Mouse (Mus musculus) kidney, embryonic 15.5 days (tissue): ENCODE data around the gene Zfp536. TPM values are rescaled to one million over a fixed set of nuclear protein-coding genes. Genes with fewer than 3 reads are reported as not detected.
"Not testable (repeated sequence)": the region's sequence is repeated elsewhere in the genome, so short reads cannot be mapped to it uniquely, and the experiment has no call there.

Experiments
- ATAC-seq: fragments of 200-750 bp; cut with Nextera tagmentation; replicated peaks from 2 replicates; pipeline ENCODE4 v1.8.0; 2017; ENCODE audit warnings: moderate TSS enrichment; ENCODE audit not compliant: low FRiP score
- H3K27ac ChIP-seq: fragments of 300-500 bp; sonication (generic); 2 replicates; pipeline ENCODE4 v1.5.1; 2015; ENCODE audit warnings: mild to moderate bottlenecking, inconsistent platforms
- H3K27me3 ChIP-seq: fragments of 300-500 bp; sonication (generic); 2 replicates; pipeline ENCODE4 v1.6.1; 2015; ENCODE audit warnings: inconsistent platforms
- H3K36me3 ChIP-seq: fragments of 300-500 bp; sonication (generic); 2 replicates; pipeline ENCODE4 v1.6.1; 2015; ENCODE audit warnings: inconsistent platforms
- H3K4me1 ChIP-seq: fragments of 300-500 bp; sonication (generic); 2 replicates; pipeline ENCODE4 v1.6.1; 2015; ENCODE audit warnings: inconsistent platforms
- H3K4me2 ChIP-seq: fragments of 300-500 bp; sonication (generic); 2 replicates; pipeline ENCODE4 v1.6.1; 2015; ENCODE audit warnings: moderate library complexity, mild to moderate bottlenecking, inconsistent platforms
- H3K4me3 ChIP-seq: fragments of 300-500 bp; sonication (generic); replicated peaks from 2 replicates; pipeline ENCODE4 v1.5.1; 2015; ENCODE audit warnings: mild to moderate bottlenecking, inconsistent platforms
- H3K9ac ChIP-seq: fragments of 300-500 bp; sonication (generic); 2 replicates; pipeline ENCODE4 v1.6.1; 2015; ENCODE audit warnings: mild to moderate bottlenecking, inconsistent platforms
- H3K9me3 ChIP-seq: fragments of 300-500 bp; sonication (generic); replicated peaks from 2 replicates; pipeline ENCODE4 v1.6.1; 2016; ENCODE audit warnings: inconsistent platforms
- WGBS: fragments of 180-500 bp; shearing (Covaris S2); methylation state at CpG from one replicate; pipeline ENCODE4 v1.1.7; 2015; ENCODE audit warnings: mixed read lengths; 5-methylcytosine and 5-hydroxymethylcytosine counted together
- polyA plus RNA-seq: library from polyadenylated mRNA; unstranded; fragments of >200 nt; fragmentation: Nextera tagmentation; extraction: Ambion mirVana; gene quantifications from 2 replicates; pipeline ENCODE4 v1.2.1, GENCODE M21; 2015

Gene Zfp536
- polyA plus RNA-seq, 1 experiment from 2014 or later: 9.5 TPM

DNA sequence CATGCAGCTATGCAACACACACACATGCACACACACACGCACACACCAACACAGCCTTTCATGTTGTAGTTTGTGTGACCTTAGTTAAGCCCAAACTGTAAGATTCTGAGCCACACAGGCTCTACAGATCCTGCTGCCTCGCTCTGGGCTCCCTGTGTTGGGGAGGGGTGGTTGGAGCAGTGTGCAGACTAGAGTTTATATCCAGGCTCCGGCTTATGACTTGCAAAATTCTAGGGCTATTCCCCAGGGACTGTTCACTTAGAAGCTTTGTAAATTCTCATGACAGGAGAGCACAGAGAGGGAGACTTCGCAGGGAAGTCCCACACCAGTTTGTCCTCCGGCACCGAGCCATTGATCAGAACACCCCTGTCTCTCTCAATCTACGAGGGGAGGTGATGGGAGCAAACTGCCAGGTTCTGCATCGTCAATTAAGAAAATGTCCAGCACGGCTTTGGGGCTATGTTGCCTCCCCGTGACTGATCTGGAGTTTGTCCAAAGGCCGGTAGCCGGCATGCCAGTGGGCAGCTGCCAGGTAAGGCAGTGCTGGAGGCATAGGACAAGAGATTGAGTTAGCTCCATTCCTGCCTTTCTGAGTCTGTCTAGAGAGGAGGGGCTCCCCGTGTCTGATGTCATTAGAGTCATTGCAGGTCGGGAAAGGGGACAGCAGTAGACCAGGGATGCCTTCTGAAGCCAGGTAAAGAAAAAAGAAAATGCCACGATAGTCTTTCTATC, 54.6 kb downstream of the Zfp536 start:
- Histone ChIP-seq H3K27ac (no peak overlapping the region), H3K4me3 (no peak overlapping the region), H3K4me2 (no peak overlapping the region), H3K4me1 (no peaks in the 10 kb centered on the region), H3K36me3 (no peaks in the 10 kb centered on the region), H3K9me3 (no peaks in the 10 kb centered on the region), H3K27me3 (0 out of 2 replicates have a peak, but pooled peaks cover 6% of the 10 kb centered on the region), H3K9ac (no peak overlapping the region)
- ATAC-seq: no peak; the same call in 1 of the 2 replicates
- WGBS: 58% methylated on average over 15 of the region's 15 CpGs

DNA sequence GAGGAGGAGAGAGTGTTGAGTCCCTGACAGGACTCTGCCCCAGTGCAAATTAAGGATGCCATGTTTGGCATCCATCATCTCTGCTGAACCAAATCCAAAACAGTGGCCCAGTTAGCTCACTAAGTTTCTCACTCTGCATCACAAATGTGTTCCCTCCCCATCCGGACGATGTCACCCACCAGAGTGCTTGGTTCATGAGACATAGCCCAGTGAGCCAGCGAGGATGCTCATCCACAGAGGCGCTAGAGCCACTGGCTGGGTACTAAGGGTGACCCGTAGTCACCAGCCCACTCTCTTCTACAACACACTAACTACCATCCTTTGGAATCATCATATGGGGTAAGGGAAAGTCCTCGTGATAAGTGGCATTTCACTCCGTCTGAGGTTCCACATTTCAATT, 56.4 kb downstream of the Zfp536 start:
- H3K4me1 ChIP-seq: no peaks in the 10 kb centered on the region
- 0 out of 2 replicates have a peak, but pooled peaks cover 6% of the 10 kb centered on the region for H3K27me3 ChIP-seq
- H3K4me3 ChIP-seq: no peak overlapping the region
- no peak overlapping the region for H3K9ac ChIP-seq
- no peak overlapping the region for H3K27ac ChIP-seq
- H3K4me2 ChIP-seq: no peak overlapping the region
- no peak for ATAC-seq
- no peaks in the 10 kb centered on the region for H3K36me3 ChIP-seq
- 89% methylated on average over 7 of the region's 7 CpGs for whole genome bisulfite sequencing
- no peaks in the 10 kb centered on the region for H3K9me3 ChIP-seq

DNA sequence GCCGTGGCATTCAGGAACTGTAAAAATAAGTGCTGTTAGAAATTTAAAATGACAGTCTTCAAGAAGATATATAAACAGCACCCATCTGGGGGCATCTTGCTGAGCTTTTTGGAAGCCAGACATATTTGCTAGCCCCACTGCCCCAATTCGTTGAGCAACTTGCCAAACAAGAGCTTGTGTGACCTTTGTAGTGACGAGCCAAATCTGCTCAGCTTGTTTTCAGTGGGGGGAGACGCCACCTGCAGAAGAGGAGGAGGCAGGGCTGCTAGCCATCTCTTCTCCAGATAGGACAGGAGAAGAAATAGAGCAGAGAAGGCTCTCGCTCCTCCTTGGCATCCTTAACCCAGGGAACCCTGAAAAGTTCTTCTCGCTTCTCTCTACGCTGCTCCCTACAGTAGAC, 56.8 kb downstream of the Zfp536 start:
- H3K9ac ChIP-seq: no peak overlapping the region
- WGBS: 71% methylated on average over 7 of the region's 7 CpGs

DNA sequence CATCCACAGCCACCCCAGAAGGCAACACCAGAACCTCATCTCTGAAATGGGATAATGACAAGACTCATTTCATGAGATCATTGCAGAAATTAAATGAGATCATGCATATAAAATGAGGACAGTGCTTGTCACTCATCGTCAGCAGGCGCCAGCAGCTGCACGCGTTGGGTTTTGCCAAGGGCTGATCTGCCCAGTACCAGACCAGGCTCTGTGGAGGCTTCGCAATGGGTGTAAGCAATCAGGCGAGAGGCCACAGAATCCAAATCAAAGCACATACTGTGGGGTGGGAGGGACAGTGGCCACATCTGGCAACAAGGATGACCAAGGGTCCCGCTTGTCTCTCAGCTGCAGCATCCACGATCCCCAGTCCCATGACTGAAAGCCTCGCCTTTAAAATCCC, 69.0 kb downstream of the Zfp536 start:
- Histone ChIP-seq H3K27me3 (no peaks in the 10 kb centered on the region), H3K27ac (no peak overlapping the region), H3K4me2 (no peak overlapping the region), H3K4me1 (no peaks in the 10 kb centered on the region), H3K36me3 (no peaks in the 10 kb centered on the region), H3K9me3 (no peaks in the 10 kb centered on the region), H3K9ac (no peak overlapping the region), H3K4me3 (no peak overlapping the region)
- no peak for ATAC-seq
- 94% methylated on average over 9 of the region's 9 CpGs for WGBS

More for the DNA sequence above, 56.8 kb downstream of the Zfp536 start:
- Histone ChIP-seq H3K36me3 (no peaks in the 10 kb centered on the region), H3K27ac (no peak overlapping the region), H3K4me3 (no peak overlapping the region), H3K27me3 (0 out of 2 replicates have a peak, but pooled peaks cover 6% of the 10 kb centered on the region), H3K9me3 (no peaks in the 10 kb centered on the region), H3K4me2 (no peak overlapping the region), H3K4me1 (no peaks in the 10 kb centered on the region)
- no peak for ATAC-seq

DNA sequence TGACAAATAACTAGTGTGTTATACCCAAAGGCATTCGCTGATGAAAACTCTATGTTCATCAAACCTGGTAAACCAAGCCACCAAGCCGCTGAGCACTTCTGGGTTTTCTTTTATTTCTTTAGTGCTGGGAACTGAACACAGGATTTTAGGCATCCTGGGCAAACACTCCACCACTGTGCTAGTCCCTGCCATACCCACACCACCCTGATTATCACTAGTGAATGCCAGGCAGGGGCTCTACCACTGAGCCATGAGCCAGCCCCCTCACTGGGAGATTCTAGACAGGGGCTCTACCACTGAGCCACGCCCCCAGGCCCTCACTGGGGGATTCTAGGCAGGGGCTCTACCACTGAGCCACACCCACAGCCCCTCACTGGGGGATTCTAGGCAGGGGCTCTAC, 76.1 kb downstream of the Zfp536 start:
- not testable (repeated sequence) for H3K36me3 ChIP-seq, ATAC-seq, H3K9me3 ChIP-seq, H3K4me3 ChIP-seq, H3K9ac ChIP-seq, H3K27ac ChIP-seq, H3K27me3 ChIP-seq, H3K4me2 ChIP-seq, H3K4me1 ChIP-seq
- WGBS: 95% methylated on average over 3 of the region's 3 CpGs

DNA sequence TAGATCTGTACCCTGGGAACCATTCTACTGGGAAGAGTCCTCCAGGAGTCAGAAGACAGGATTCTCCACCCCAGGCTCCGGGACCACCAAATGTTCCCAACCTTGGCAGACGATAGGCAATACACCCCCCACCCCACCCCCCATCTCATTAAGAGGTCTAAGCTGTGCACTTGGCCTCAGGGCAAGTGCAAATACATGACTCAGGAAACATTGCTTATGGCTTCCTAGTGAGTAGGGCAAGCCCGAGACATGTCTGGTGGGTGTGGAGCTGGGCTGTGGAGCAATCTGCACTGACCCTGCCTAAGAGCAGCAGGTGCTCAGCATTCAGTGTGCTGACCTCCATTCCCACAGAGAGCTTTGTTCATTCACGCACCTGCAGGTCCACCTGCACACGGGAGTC, 78.4 kb downstream of the Zfp536 start:
- Histone ChIP-seq H3K4me2 (no peak overlapping the region), H3K9me3 (no peaks in the 10 kb centered on the region), H3K4me3 (no peak overlapping the region), H3K9ac (no peak overlapping the region), H3K36me3 (no peaks in the 10 kb centered on the region), H3K27me3 (no peaks in the 10 kb centered on the region), H3K4me1 (no peaks in the 10 kb centered on the region), H3K27ac (no peak overlapping the region)
- no peak for ATAC-seq
- 55% methylated on average over 5 of the region's 5 CpGs for WGBS

DNA sequence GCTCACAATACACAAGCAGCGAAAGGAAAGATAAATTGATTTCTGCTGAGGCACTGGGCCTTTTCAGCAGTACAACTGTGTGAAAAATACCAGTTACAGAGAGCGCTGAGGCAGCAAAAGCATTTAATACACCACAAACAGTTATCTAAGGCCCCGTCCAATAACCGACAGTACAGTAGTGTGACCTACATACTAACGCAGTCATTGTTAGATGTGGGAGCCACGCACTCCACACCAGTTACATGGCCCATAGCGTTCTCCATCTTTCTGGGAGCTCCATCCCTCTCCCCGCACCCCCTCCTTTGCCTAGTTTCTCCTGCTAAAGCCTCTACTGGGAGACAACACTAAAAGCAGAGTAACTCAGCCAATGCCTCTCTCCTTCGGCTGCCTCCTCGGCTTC, 82.8 kb downstream of the Zfp536 start:
- no peak overlapping the region for H3K4me2 ChIP-seq
- H3K9me3 ChIP-seq: no peaks in the 10 kb centered on the region
- H3K4me1 ChIP-seq: peaks cover 3% of the 10 kb centered on the region; the same call in 1 of the 2 replicates
- H3K4me3 ChIP-seq: no peak overlapping the region
- WGBS: 82% methylated on average over 10 of the region's 10 CpGs
- H3K27ac ChIP-seq: no peak overlapping the region
- ATAC-seq: no peak
- no peak overlapping the region for H3K9ac ChIP-seq
- no peaks in the 10 kb centered on the region for H3K36me3 ChIP-seq
- no peaks in the 10 kb centered on the region for H3K27me3 ChIP-seq

DNA sequence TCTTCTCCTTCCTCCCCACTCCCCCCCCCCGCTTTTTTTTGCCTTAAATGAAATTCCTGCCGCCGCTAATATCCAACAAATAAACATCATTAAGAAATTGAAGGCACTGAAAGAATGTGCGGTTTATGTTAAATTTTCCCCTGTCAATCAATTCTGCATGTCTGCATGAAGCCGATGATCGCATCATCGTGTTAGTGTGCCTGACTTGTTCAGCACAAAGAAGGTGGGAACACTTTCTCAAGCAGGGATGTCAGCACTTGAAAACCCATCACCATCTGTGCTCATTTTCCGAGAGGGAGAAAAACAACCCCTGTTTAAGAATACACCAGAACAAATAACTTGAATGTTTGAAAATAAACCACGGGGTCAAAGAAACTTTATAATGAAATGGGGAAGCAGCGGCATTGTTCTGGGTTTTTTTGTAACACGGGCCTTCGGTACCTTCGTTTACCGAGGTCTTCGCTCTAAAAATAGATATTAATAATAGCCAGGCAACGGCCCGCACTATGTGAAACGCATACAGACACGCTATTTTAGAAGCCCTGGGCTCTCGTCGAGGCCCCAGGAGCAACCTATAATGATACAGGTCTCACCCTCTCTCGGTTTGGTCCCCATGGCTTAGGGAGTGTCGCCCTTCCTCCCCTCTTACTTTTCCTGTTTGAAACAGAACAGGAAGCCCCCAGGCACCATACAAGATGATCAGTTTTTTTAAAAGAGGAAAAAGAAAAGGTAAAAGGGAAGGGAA, 83.7 kb downstream of the Zfp536 start:
- peaks cover 3% of the 10 kb centered on the region; the same call in 1 of the 2 replicates for H3K4me1 ChIP-seq
- no peak overlapping the region for H3K9ac ChIP-seq
- no peak for ATAC-seq
- no peaks in the 10 kb centered on the region for H3K27me3 ChIP-seq
- 70% methylated on average over 23 of the region's 23 CpGs for WGBS
- no peaks in the 10 kb centered on the region for H3K36me3 ChIP-seq
- H3K4me3 ChIP-seq: no peak overlapping the region
- no peak overlapping the region for H3K4me2 ChIP-seq
- no peak overlapping the region for H3K27ac ChIP-seq
- H3K9me3 ChIP-seq: no peaks in the 10 kb centered on the region

DNA sequence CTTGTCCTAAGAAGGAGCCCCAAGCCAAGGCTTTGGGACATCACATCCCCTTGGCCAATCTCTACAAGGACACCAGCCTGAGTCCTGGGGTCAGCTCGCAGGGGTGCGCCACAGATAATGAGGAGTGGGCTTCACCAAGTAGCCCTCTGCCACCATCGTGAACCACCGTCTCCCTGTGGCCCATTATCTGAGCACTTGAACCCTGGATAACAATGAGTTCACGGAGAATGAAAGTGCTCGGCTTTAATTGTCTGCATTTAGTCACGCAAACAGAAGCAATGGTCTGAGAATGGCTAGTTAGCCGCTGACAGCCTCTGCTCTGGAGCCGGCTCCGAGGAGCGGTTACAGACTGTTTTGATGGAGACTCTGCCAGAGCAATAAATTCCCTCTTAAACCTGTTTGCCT, 84.3 kb downstream of the Zfp536 start:
- Histone ChIP-seq H3K36me3 (no peaks in the 10 kb centered on the region), H3K27me3 (no peaks in the 10 kb centered on the region), H3K4me1 (peaks cover 3% of the 10 kb centered on the region; the same call in 1 of the 2 replicates), H3K4me3 (no peak overlapping the region), H3K27ac (no peak overlapping the region), H3K4me2 (no peak overlapping the region), H3K9me3 (no peaks in the 10 kb centered on the region), H3K9ac (no peak overlapping the region)
- WGBS: 34% methylated on average over 11 of the region's 11 CpGs
- ATAC-seq: no peak

DNA sequence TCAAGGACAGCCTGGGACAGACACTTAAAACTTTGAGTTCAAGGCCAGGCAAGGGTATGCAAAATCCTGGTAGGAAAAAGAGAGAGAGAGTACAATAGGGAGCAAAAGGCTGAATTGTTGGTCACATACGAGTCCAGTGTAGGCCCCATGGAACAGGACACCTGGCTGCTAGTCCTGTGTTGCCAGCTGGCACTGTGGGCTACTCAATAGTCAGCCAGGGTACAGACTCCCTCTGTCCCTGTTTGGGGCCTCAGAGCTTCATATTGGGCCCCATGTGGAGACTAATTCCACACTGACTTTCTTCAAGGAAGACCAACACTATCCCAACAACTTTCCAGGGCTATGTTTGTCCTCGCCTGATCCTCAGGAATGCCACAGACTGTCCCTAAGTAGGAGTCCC, 87.1 kb downstream of the Zfp536 start:
- Histone ChIP-seq H3K4me3 (no peak overlapping the region), H3K9ac (no peak overlapping the region), H3K4me2 (no peak overlapping the region), H3K27me3 (no peaks in the 10 kb centered on the region), H3K36me3 (no peaks in the 10 kb centered on the region), H3K9me3 (no peaks in the 10 kb centered on the region), H3K27ac (no peak overlapping the region), H3K4me1 (peaks cover 3% of the 10 kb centered on the region; the same call in 1 of the 2 replicates)
- no peak for ATAC-seq
- WGBS: 96% methylated on average over 2 of the region's 2 CpGs

DNA sequence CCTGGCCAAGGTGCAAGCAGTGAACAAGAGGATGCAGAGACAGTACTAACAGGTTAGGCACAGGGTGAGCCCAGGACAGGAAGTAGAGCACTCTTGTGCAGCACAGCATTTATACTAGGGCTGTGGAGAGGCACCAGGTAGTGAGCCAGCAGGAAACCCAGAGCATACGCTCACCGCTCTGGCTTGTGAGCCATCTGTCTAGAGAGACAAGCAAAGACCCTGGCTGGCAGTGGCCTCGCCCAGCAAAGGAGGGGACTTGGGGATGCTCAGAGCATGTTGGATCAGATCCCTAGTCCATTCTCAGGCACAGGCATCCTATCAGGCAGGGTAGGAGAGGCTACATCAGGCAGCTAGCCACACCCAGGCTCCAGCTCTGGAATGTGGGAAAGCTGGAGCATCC, 88.2 kb downstream of the Zfp536 start:
- no peaks in the 10 kb centered on the region for H3K27me3 ChIP-seq
- 88% methylated on average over 3 of the region's 3 CpGs for WGBS

DNA sequence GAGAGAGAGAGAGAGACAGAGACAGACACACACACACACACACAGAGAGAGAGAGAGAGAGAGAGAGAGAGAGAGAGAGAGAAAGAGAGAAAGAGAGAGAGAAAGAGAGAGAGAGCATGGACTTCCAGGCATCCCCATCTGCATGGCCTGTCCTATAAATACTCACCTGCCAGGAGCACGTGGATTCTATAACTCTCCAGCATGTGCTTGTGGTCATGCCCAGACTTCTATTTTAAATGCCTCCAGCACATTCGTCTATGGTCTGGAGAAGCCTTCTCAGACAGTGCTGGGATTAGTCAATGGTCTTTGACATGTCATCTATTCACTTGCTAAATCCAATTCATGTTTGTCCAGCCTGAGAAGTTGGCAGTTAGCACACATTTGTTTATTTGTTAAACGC, 92.1 kb downstream of the Zfp536 start:
- no peak overlapping the region for H3K27ac ChIP-seq
- no peak for ATAC-seq
- 87% methylated on average over 3 of the region's 3 CpGs for WGBS

More for the DNA sequence above, 88.2 kb downstream of the Zfp536 start:
- Histone ChIP-seq H3K36me3 (no peaks in the 10 kb centered on the region), H3K9me3 (no peaks in the 10 kb centered on the region), H3K27ac (no peak overlapping the region), H3K9ac (no peak overlapping the region), H3K4me3 (no peak overlapping the region), H3K4me1 (peaks cover 3% of the 10 kb centered on the region; the same call in 1 of the 2 replicates), H3K4me2 (no peak overlapping the region)
- no peak for ATAC-seq

More for the DNA sequence above, 92.1 kb downstream of the Zfp536 start:
- no peak overlapping the region for H3K4me3 ChIP-seq
- no peaks in the 10 kb centered on the region for H3K36me3 ChIP-seq
- H3K4me2 ChIP-seq: no peak overlapping the region
- no peaks in the 10 kb centered on the region for H3K4me1 ChIP-seq
- H3K9me3 ChIP-seq: no peaks in the 10 kb centered on the region
- no peaks in the 10 kb centered on the region for H3K27me3 ChIP-seq
- H3K9ac ChIP-seq: no peak overlapping the region
